Mouse (Mus musculus): ENCODE results near the gene Ifitm6. TPM values are rescaled to one million over a fixed set of nuclear protein-coding genes. Genes with fewer than 3 reads are reported as not detected.
"Not testable (repeated sequence)": the region's sequence is repeated elsewhere in the genome, so short reads cannot be mapped to it uniquely, and the experiment has no call there.

The Ifitm6 gene
- total RNA-seq, 2 experiments from 2014 or later: 95.9 to 172 TPM

GRCm38 (mm10) chr7:140987182-140988138 lies 30.3 kb downstream of the Ifitm6 start:
- ATAC-seq (replicated peaks; ENCODE audit: low FRiP score, poor library complexity, severe bottlenecking): no peak

GRCm38 (mm10) chr7:140982971-140983370 lies 34.8 kb downstream of the Ifitm6 start:
- ATAC-seq (replicated peaks; ENCODE audit: low FRiP score, poor library complexity, severe bottlenecking): no peak

GRCm38 (mm10) chr7:140981704-140982103 lies 36.0 kb downstream of the Ifitm6 start:
- ATAC-seq (replicated peaks; ENCODE audit: low FRiP score, poor library complexity, severe bottlenecking): no peak

- not testable (repeated sequence) for ATAC-seq (replicated peaks; ENCODE audit: low FRiP score, poor library complexity, severe bottlenecking)
Observed at GRCm38 (mm10) chr7:140976720-140977119, 41.0 kb downstream of the Ifitm6 start.

- no peak for ATAC-seq (replicated peaks; ENCODE audit: low FRiP score, poor library complexity, severe bottlenecking)
Observed at GRCm38 (mm10) chr7:140975465-140975864, 42.3 kb downstream of the Ifitm6 start.

GRCm38 (mm10) chr7:140974940-140975339 lies 42.8 kb downstream of the Ifitm6 start:
- no peak for ATAC-seq (replicated peaks; ENCODE audit: low FRiP score, poor library complexity, severe bottlenecking)

GRCm38 (mm10) chr7:140973396-140974165 lies 44.1 kb downstream of the Ifitm6 start:
- ATAC-seq (replicated peaks; ENCODE audit: low FRiP score, poor library complexity, severe bottlenecking): no peak

- ATAC-seq (replicated peaks; ENCODE audit: low FRiP score, poor library complexity, severe bottlenecking): 0 out of 2 replicates have a peak, but pooled peaks have one; percentile 25
Observed at GRCm38 (mm10) chr7:140971479-140972171, 46.1 kb downstream of the Ifitm6 start.

- ATAC-seq (replicated peaks; ENCODE audit: low FRiP score, poor library complexity, severe bottlenecking): no peak
Observed at GRCm38 (mm10) chr7:140970931-140971330, 46.8 kb downstream of the Ifitm6 start.

- ATAC-seq (replicated peaks; ENCODE audit: low FRiP score, poor library complexity, severe bottlenecking): not testable (repeated sequence)
Observed at GRCm38 (mm10) chr7:140968710-140969109, 49.0 kb downstream of the Ifitm6 start.

GRCm38 (mm10) chr7:140967862-140968591 lies 49.7 kb downstream of the Ifitm6 start:
- 0 out of 2 replicates have a peak, but pooled peaks have one; percentile 19 for ATAC-seq (replicated peaks; ENCODE audit: low FRiP score, poor library complexity, severe bottlenecking)

GRCm38 (mm10) chr7:140966921-140967320 lies 50.8 kb downstream of the Ifitm6 start, which contains the start of gene Ifitm1:
Gene Ifitm1, plus strand, starts transcription at chr7:140967221.
- no peak for ATAC-seq (replicated peaks; ENCODE audit: low FRiP score, poor library complexity, severe bottlenecking)

Other genes starting within 250 kb of the Ifitm6 start
Only the 30 nearest of the 31 such genes appear.
- 1.8 TPM in 1 of 2 replicates, not detected in the other for gene Syce1, start 230.1 kb downstream of the Ifitm6 start, total RNA-seq (2015; ENCODE audit: low replicate concordance)
- gene Syce1, start 230.1 kb downstream of the Ifitm6 start, total RNA-seq (2017; ENCODE audit: low replicate concordance): not detected in 2 replicates
- gene Zfp941, start 195.7 kb downstream of the Ifitm6 start, total RNA-seq (2015; ENCODE audit: low replicate concordance): 0.36 TPM in 1 of 2 replicates, not detected in the other
- not detected in 2 replicates for gene Zfp941, start 195.7 kb downstream of the Ifitm6 start, total RNA-seq (2017; ENCODE audit: low replicate concordance)
- not detected in 2 replicates for gene Urah, start 182.9 kb downstream of the Ifitm6 start, total RNA-seq (2015; ENCODE audit: low replicate concordance)
- not detected in 2 replicates for gene Urah, start 182.9 kb downstream of the Ifitm6 start, total RNA-seq (2017; ENCODE audit: low replicate concordance)
- not detected in 2 replicates for gene Scgb1c1, start 172.4 kb downstream of the Ifitm6 start, total RNA-seq (2015; ENCODE audit: low replicate concordance)
- gene Scgb1c1, start 172.4 kb downstream of the Ifitm6 start, total RNA-seq (2017; ENCODE audit: low replicate concordance): not detected in 2 replicates
- gene Odf3, start 170.1 kb downstream of the Ifitm6 start, total RNA-seq (2015; ENCODE audit: low replicate concordance): not detected in 2 replicates
- not detected in 2 replicates for gene Odf3, start 170.1 kb downstream of the Ifitm6 start, total RNA-seq (2017; ENCODE audit: low replicate concordance)
- gene Gm45785, start 161.6 kb downstream of the Ifitm6 start, total RNA-seq (2015; ENCODE audit: low replicate concordance): not detected in 2 replicates
- 2.8 TPM in 1 of 2 replicates, not detected in the other for gene Gm45785, start 161.6 kb downstream of the Ifitm6 start, total RNA-seq (2017; ENCODE audit: low replicate concordance)
- 19.1 and 49.5 TPM in 2 replicates for gene Ric8a, start 161.0 kb downstream of the Ifitm6 start, total RNA-seq (2015; ENCODE audit: low replicate concordance)
- 12.1 and 22.2 TPM in 2 replicates for gene Ric8a, start 161.0 kb downstream of the Ifitm6 start, total RNA-seq (2017; ENCODE audit: low replicate concordance)
- gene Bet1l, start 160.3 kb downstream of the Ifitm6 start, total RNA-seq (2015; ENCODE audit: low replicate concordance): 7.6 and 9.2 TPM in 2 replicates
- gene Bet1l, start 160.3 kb downstream of the Ifitm6 start, total RNA-seq (2017; ENCODE audit: low replicate concordance): 9.0 and 9.4 TPM in 2 replicates
- 74.2 and 90.1 TPM in 2 replicates for gene Psmd13, start 136.0 kb downstream of the Ifitm6 start, total RNA-seq (2015; ENCODE audit: low replicate concordance)
- 136 and 162 TPM in 2 replicates for gene Psmd13, start 136.0 kb downstream of the Ifitm6 start, total RNA-seq (2017; ENCODE audit: low replicate concordance)
- gene Sirt3, start 135.6 kb downstream of the Ifitm6 start, total RNA-seq (2015; ENCODE audit: low replicate concordance): 14.4 and 16.3 TPM in 2 replicates
- gene Sirt3, start 135.6 kb downstream of the Ifitm6 start, total RNA-seq (2017; ENCODE audit: low replicate concordance): 6.5 and 13.5 TPM in 2 replicates
- not detected in 2 replicates for gene Cox8b, start 117.5 kb downstream of the Ifitm6 start, total RNA-seq (2015; ENCODE audit: low replicate concordance)
- gene Cox8b, start 117.5 kb downstream of the Ifitm6 start, total RNA-seq (2017; ENCODE audit: low replicate concordance): not detected in 2 replicates
- gene Nlrp6, start 97.0 kb downstream of the Ifitm6 start, total RNA-seq (2015; ENCODE audit: low replicate concordance): not detected in 2 replicates
- not detected in 2 replicates for gene Nlrp6, start 97.0 kb downstream of the Ifitm6 start, total RNA-seq (2017; ENCODE audit: low replicate concordance)
- 0.72 TPM in 1 of 2 replicates, not detected in the other for gene Pgghg, start 76.5 kb downstream of the Ifitm6 start, total RNA-seq (2015; ENCODE audit: low replicate concordance)
- 0.90 and 1.3 TPM in 2 replicates for gene Pgghg, start 76.5 kb downstream of the Ifitm6 start, total RNA-seq (2017; ENCODE audit: low replicate concordance)
- gene Ifitm5, start 67.6 kb downstream of the Ifitm6 start, total RNA-seq (2015; ENCODE audit: low replicate concordance): not detected in 2 replicates
- gene Ifitm5, start 67.6 kb downstream of the Ifitm6 start, total RNA-seq (2017; ENCODE audit: low replicate concordance): not detected in 2 replicates
- not detected in 2 replicates for gene Gm45717, start 62.0 kb downstream of the Ifitm6 start, total RNA-seq (2015; ENCODE audit: low replicate concordance)
- gene Gm45717, start 62.0 kb downstream of the Ifitm6 start, total RNA-seq (2017; ENCODE audit: low replicate concordance): not detected in 2 replicates
- 61.6 and 73.4 TPM in 2 replicates for gene Ifitm2, start 61.9 kb downstream of the Ifitm6 start, total RNA-seq (2015; ENCODE audit: low replicate concordance)
- gene Ifitm2, start 61.9 kb downstream of the Ifitm6 start, total RNA-seq (2017; ENCODE audit: low replicate concordance): 14.5 and 51.7 TPM in 2 replicates
- gene Ifitm1, start 50.7 kb downstream of the Ifitm6 start, total RNA-seq (2015; ENCODE audit: low replicate concordance): 31.0 TPM in 1 of 2 replicates, not detected in the other
- gene Ifitm1, start 50.7 kb downstream of the Ifitm6 start, total RNA-seq (2017; ENCODE audit: low replicate concordance): 0.90 and 20.6 TPM in 2 replicates
- gene Ifitm3, start 7.2 kb downstream of the Ifitm6 start, total RNA-seq (2015; ENCODE audit: low replicate concordance): 156 and 271 TPM in 2 replicates
- 73.5 and 106 TPM in 2 replicates for gene Ifitm3, start 7.2 kb downstream of the Ifitm6 start, total RNA-seq (2017; ENCODE audit: low replicate concordance)
- gene Gm17387, start 11.2 kb upstream of the Ifitm6 start, total RNA-seq (2015; ENCODE audit: low replicate concordance): not detected in 2 replicates
- not detected in 2 replicates for gene Gm17387, start 11.2 kb upstream of the Ifitm6 start, total RNA-seq (2017; ENCODE audit: low replicate concordance)
- gene B4galnt4, start 43.2 kb upstream of the Ifitm6 start, total RNA-seq (2015; ENCODE audit: low replicate concordance): not detected in 2 replicates
- 0.26 TPM in 1 of 2 replicates, not detected in the other for gene B4galnt4, start 43.2 kb upstream of the Ifitm6 start, total RNA-seq (2017; ENCODE audit: low replicate concordance)
- 4.3 TPM in 1 of 2 replicates, not detected in the other for gene Pkp3, start 60.3 kb upstream of the Ifitm6 start, total RNA-seq (2015; ENCODE audit: low replicate concordance)
- 0.91 and 1.3 TPM in 2 replicates for gene Pkp3, start 60.3 kb upstream of the Ifitm6 start, total RNA-seq (2017; ENCODE audit: low replicate concordance)
- gene Sigirr, start 82.6 kb upstream of the Ifitm6 start, total RNA-seq (2015; ENCODE audit: low replicate concordance): 4.2 and 10.5 TPM in 2 replicates
- gene Sigirr, start 82.6 kb upstream of the Ifitm6 start, total RNA-seq (2017; ENCODE audit: low replicate concordance): 1.5 TPM in 1 of 2 replicates, not detected in the other
- not detected in 2 replicates for gene Ano9, start 99.9 kb upstream of the Ifitm6 start, total RNA-seq (2015; ENCODE audit: low replicate concordance)
- gene Ano9, start 99.9 kb upstream of the Ifitm6 start, total RNA-seq (2017; ENCODE audit: low replicate concordance): not detected in 2 replicates
- 278 and 380 TPM in 2 replicates for gene Ptdss2, start 104.5 kb upstream of the Ifitm6 start, total RNA-seq (2015; ENCODE audit: low replicate concordance)
- gene Ptdss2, start 104.5 kb upstream of the Ifitm6 start, total RNA-seq (2017; ENCODE audit: low replicate concordance): 309 and 327 TPM in 2 replicates
- gene Rnh1, start 154.9 kb upstream of the Ifitm6 start, total RNA-seq (2015; ENCODE audit: low replicate concordance): 9.6 and 16.2 TPM in 2 replicates
- 3.7 and 20.5 TPM in 2 replicates for gene Rnh1, start 154.9 kb upstream of the Ifitm6 start, total RNA-seq (2017; ENCODE audit: low replicate concordance)
- gene Hras, start 176.1 kb upstream of the Ifitm6 start, total RNA-seq (2015; ENCODE audit: low replicate concordance): 39.8 and 94.4 TPM in 2 replicates
- 40.5 and 47.2 TPM in 2 replicates for gene Hras, start 176.1 kb upstream of the Ifitm6 start, total RNA-seq (2017; ENCODE audit: low replicate concordance)
- 8.3 and 8.8 TPM in 2 replicates for gene Lrrc56, start 176.2 kb upstream of the Ifitm6 start, total RNA-seq (2015; ENCODE audit: low replicate concordance)
- gene Lrrc56, start 176.2 kb upstream of the Ifitm6 start, total RNA-seq (2017; ENCODE audit: low replicate concordance): 3.6 and 5.8 TPM in 2 replicates
- gene Lmntd2, start 196.2 kb upstream of the Ifitm6 start, total RNA-seq (2015; ENCODE audit: low replicate concordance): 1.8 TPM in 1 of 2 replicates, not detected in the other
- gene Lmntd2, start 196.2 kb upstream of the Ifitm6 start, total RNA-seq (2017; ENCODE audit: low replicate concordance): 2.2 TPM in 1 of 2 replicates, not detected in the other
- 33.1 and 33.9 TPM in 2 replicates for gene Rassf7, start 197.9 kb upstream of the Ifitm6 start, total RNA-seq (2015; ENCODE audit: low replicate concordance)
- gene Rassf7, start 197.9 kb upstream of the Ifitm6 start, total RNA-seq (2017; ENCODE audit: low replicate concordance): 10.9 and 13.4 TPM in 2 replicates
- 80.1 and 114 TPM in 2 replicates for gene Phrf1, start 210.9 kb upstream of the Ifitm6 start, total RNA-seq (2015; ENCODE audit: low replicate concordance)
- gene Phrf1, start 210.9 kb upstream of the Ifitm6 start, total RNA-seq (2017; ENCODE audit: low replicate concordance): 63.5 and 90.0 TPM in 2 replicates